8 mouse cellular contexts compared by ENCODE assay signal in the genomic region with DNA sequence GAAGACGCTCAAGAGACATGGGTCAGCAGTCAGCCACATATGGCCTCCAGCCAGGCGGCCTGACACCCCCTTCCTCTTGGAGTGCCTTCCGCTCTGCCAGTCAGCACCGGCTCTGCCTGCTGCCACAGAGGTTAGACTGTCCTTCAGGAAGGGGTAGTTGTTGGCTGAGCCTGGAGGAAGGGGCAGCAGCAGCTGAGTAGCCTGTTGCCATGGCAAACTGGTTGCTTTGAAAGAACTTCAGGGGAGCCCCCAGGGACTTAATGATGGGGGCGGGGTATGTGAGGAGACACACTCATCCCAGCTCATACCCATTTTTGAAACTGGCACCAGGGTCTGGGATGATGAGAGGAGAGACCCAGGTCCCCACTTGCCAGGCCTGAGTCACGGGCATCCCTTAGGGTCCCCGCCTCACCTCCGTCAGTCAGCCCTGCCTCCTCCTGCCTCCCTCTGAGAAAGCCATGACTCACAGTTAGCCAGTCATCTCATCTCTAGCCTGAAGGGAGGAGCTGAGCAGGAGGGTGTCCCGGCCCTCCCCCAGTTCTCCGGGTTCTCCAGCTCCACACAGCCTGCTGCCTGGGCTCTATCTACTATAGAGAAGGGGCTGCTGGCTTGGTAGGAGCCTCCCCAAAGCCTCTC. TPM values are rescaled to one million over a fixed set of nuclear protein-coding genes. Genes with fewer than 3 reads are reported as not detected.
DNase-seq lines count a peak whose midpoint lies in the region; ATAC-seq lines count a peak whose summit lies in the region.

No protein-coding gene starts in this region.

- H3K9ac ChIP-seq in liver, embryonic 15.5 days = peak overlapping the region; percentile 70

- peak; percentile 50 for ATAC-seq in common myeloid progenitor, adult 5-6 weeks (replicated peaks; ENCODE audit: low read depth, poor library complexity, severe bottlenecking)
- ATAC-seq in liver, embryonic 15.5 days (ENCODE audit: insufficient read depth) = peak; percentile 84

- peaks cover 98% of the 10 kb centered on the region for H3K4me1 ChIP-seq in liver, embryonic 15.5 days (replicated peaks)

- peak overlapping the region; percentile 92 for H3K4me2 ChIP-seq in liver, embryonic 15.5 days

- H3K27me3 ChIP-seq in liver, embryonic 15.5 days = no peaks in the 10 kb centered on the region

- WGBS in liver, embryonic 15.5 days (ENCODE audit: insufficient replicate concordance) = 9% methylated on average over 10 of the region's 10 CpGs

- H3K4me3 ChIP-seq in liver, embryonic 15.5 days (replicated peaks) = peak overlapping the region; percentile 70

- no peaks in the 10 kb centered on the region for H3K9me3 ChIP-seq in liver, embryonic 15.5 days (replicated peaks)

- DNase-seq in spleen, postnatal 10 days (ENCODE audit: low spot score in 2 of 2) = peak; percentile 57 to 67
- no peak for DNase-seq in spleen, adult 12 weeks (ENCODE audit: low spot score)
- DNase-seq in heart, adult 9 months (ENCODE audit: low spot score in 2 of 2) = peak; percentile 61 to 86
- peak; percentile 93 to 94 for DNase-seq in kidney, adult 8-10 months
- DNase-seq in ovary, postnatal 36 days (ENCODE audit: low spot score) = peak; percentile 55
- no peak for DNase-seq in thymus, adult 18-20 months

- H3K36me3 ChIP-seq in liver, embryonic 15.5 days (replicated peaks) = peaks cover 7% of the 10 kb centered on the region

- H3K27ac ChIP-seq in liver, embryonic 15.5 days (replicated peaks) = peak overlapping the region; percentile 94

RNA-seq across cellular contexts. Expression of gene Adgrg1, which starts 9.4 kb away (rescaled TPM):
- 293 and 407 TPM in 2 replicates for total RNA-seq in common myeloid progenitor, adult 5-6 weeks (2017)
- 45.2 and 46.1 TPM in 2 replicates for polyA plus RNA-seq in liver, embryonic 15.5 days (2015; fragmentation: Nextera tagmentation; extraction: Ambion mirVana)

RNA-seq across cellular contexts. Expression of gene Adgrg3, which starts 33.5 kb away (rescaled TPM):
- total RNA-seq in common myeloid progenitor, adult 5-6 weeks (2017) = 144 and 156 TPM in 2 replicates
- polyA plus RNA-seq in liver, embryonic 15.5 days (2015; fragmentation: Nextera tagmentation; extraction: Ambion mirVana) = 8.3 and 9.3 TPM in 2 replicates

Comparison
In these comparisons a context has a peak if more than half of its experiments do, and no peak if none do; other contexts are left out.
1. DNase-seq: peak in spleen, postnatal 10 days (2 of 2), heart, adult 9 months (2 of 2), kidney, adult 8-10 months (2 of 2) and ovary, postnatal 36 days (single experiment); none in spleen, adult 12 weeks (single experiment) and thymus, adult 18-20 months (0 of 2).